Mouse (Mus musculus): ENCODE data around the gene Exoc6b. TPM values are rescaled to one million over a fixed set of nuclear protein-coding genes. Genes with fewer than 3 reads are reported as not detected.
A peak's percentile ranks its signal among the peaks of the same experiment; 100 is the strongest.

Gene Exoc6b
- polyA plus RNA-seq, 1 experiment from 2014 or later: 24.6 TPM

DNA sequence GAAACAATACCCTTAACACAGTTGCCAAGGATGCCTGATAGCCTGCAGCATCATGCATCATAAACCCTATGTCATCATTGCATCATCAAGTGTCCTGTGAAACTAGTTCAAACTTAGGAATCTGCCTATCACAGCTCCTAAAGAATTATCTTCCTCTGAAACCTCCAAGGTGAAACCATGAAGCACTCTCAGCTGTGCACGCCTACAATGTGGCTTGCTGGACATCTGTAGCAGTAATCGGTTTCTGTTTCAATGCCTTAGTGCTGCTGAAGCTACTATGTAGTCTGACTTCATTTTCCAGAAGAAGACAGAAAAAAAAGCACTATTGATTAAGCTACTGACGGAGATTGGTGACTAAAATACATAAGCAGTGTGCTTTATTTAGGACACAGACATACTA, 107.5 kb downstream of the Exoc6b start:
- Histone ChIP-seq H3K9me3 (replicated peaks) (no peaks in the 10 kb centered on the region), H3K4me3 (no peak overlapping the region), H3K36me3 (no peaks in the 10 kb centered on the region), H3K27ac (no peak overlapping the region), H3K27me3 (ENCODE audit: low read depth, poor library complexity, severe bottlenecking) (no peaks in the 10 kb centered on the region), H3K4me1 (peaks cover 11% of the 10 kb centered on the region; the same call in 1 of the 2 replicates)
- DNase-seq (ENCODE audit: low spot score): no peak
- WGBS: 90% methylated on average over 3 of the region's 3 CpGs

DNA sequence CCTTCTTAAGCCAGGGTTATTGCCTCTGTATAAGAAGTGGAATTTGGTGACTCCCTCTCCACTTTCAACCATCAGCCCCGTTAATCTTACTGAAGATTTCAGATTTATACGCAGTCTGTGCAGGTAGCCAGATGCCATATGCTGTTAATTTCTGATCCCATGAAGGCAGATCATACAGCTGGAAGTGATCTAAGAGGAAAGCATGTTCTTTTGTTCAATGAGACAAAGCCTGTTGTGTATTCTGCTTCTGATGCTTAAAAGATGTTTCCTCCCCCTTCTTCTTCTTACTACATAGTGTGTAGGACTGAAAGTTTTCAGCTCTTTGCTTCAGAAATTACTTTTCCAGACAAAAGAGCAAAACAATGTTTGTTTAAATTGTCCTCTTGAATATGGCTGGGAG, 109.8 kb downstream of the Exoc6b start:
- Histone ChIP-seq H3K9me3 (replicated peaks) (no peaks in the 10 kb centered on the region), H3K27ac (peak overlapping the region; percentile 31; the same call in 1 of the 2 replicates), H3K4me1 (peaks cover 11% of the 10 kb centered on the region; the same call in 1 of the 2 replicates), H3K27me3 (ENCODE audit: low read depth, poor library complexity, severe bottlenecking) (no peaks in the 10 kb centered on the region), H3K36me3 (no peaks in the 10 kb centered on the region), H3K4me3 (no peak overlapping the region)
- no peak for DNase-seq (ENCODE audit: low spot score)
- WGBS: 48% methylated on average over 2 of the region's 2 CpGs

GRCm38 (mm10) chr6:84951621-84952020, 117.7 kb downstream of the Exoc6b start:
- 64% methylated on average over 1 of the region's 1 CpGs for WGBS
- Histone ChIP-seq H3K36me3 (no peaks in the 10 kb centered on the region), H3K27me3 (ENCODE audit: low read depth, poor library complexity, severe bottlenecking) (no peaks in the 10 kb centered on the region), H3K9me3 (replicated peaks) (no peaks in the 10 kb centered on the region), H3K4me1 (no peaks in the 10 kb centered on the region), H3K27ac (no peak overlapping the region), H3K4me3 (no peak overlapping the region)
- no peak for DNase-seq (ENCODE audit: low spot score)

- 58% methylated on average over 3 of the region's 3 CpGs for WGBS
- no peak for DNase-seq (ENCODE audit: low spot score)
- Histone ChIP-seq H3K4me1 (no peaks in the 10 kb centered on the region), H3K4me3 (no peak overlapping the region), H3K27me3 (ENCODE audit: low read depth, poor library complexity, severe bottlenecking) (no peaks in the 10 kb centered on the region), H3K36me3 (no peaks in the 10 kb centered on the region), H3K9me3 (replicated peaks) (no peaks in the 10 kb centered on the region), H3K27ac (no peak overlapping the region)
These were observed 122.7 kb downstream of the Exoc6b start for GRCm38 (mm10) chr6:84946569-84946968.

DNA sequence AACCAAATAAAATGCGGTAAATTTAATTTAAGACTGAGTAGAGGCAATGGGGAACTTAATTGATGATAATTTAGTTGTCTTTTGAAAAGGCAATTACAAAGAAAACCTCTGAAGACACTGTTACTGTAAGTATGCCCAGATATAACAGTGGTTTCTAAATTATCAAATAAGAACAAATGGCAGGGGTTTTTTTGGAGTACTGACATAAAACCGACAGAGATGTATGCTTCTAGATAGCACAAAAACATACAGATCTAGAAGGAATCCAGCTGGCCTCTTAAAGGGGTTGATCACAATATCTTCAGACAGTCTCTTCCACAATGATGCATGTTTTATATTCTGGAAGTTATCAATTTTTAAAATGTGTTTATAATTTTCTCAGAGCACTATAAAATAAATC, 123.2 kb downstream of the Exoc6b start:
- WGBS: 91% methylated on average over 2 of the region's 2 CpGs
- DNase-seq (ENCODE audit: low spot score): no peak
- Histone ChIP-seq H3K4me1 (no peaks in the 10 kb centered on the region), H3K4me3 (no peak overlapping the region), H3K27ac (no peak overlapping the region), H3K9me3 (replicated peaks) (no peaks in the 10 kb centered on the region), H3K36me3 (no peaks in the 10 kb centered on the region), H3K27me3 (ENCODE audit: low read depth, poor library complexity, severe bottlenecking) (no peaks in the 10 kb centered on the region)

DNA sequence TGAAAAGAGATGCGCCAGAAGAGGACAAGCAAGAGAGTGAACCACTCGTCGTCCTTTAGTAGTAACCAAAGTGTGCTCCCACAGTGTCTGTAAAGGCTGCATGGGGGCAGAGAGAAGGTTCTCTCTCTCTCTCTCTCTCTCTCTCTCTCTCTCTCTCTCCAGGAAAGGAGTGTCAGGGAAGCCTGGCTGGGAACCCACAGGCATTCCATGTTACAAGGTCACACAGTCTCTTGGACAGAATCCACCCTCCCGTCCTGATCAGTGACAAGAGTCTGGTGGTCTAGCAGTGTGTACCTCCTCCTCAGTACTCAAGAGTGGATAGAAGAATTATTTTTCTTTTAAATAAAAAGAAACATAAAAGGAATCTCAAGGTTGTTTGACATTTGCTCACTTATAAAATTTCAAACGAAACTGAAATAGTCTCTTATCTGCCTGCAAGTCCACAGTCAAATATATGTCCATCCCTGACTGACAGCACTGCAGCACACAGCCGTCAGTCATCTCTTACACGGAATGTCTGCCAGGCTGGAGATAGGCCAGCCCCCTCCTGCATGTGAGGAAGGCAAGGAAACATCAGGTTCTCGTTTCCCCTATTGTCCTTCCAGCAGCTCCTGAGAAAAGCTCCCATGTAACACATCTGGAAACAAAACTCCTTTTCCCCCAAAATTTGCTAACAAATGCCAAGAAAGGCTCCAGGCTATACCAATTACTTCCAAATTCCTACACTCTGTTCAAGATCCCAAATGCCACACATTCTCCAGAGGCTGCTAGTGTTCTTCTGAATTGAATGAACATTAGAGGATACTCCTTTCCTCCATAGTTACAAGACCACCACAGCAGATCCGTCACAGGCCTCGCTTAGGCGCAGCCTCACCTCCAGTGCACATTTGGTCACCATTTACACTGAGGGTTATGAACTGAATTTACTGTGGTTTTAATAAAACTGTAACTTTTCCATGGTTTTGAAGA, 136.1 kb downstream of the Exoc6b start:
- DNase-seq (ENCODE audit: low spot score): no peak
- 68% methylated on average over 11 of the region's 11 CpGs for WGBS
- H3K9me3 ChIP-seq (replicated peaks): no peaks in the 10 kb centered on the region
- H3K27ac ChIP-seq: 0 out of 2 replicates have a peak overlapping the region, but pooled peaks have one; percentile 12
- H3K4me3 ChIP-seq: no peak overlapping the region
- H3K36me3 ChIP-seq: no peaks in the 10 kb centered on the region
- H3K4me1 ChIP-seq: peaks cover 30% of the 10 kb centered on the region
- no peaks in the 10 kb centered on the region for H3K27me3 ChIP-seq (ENCODE audit: low read depth, poor library complexity, severe bottlenecking)

GRCm38 (mm10) chr6:84931051-84931450, 138.3 kb downstream of the Exoc6b start:
- no peaks in the 10 kb centered on the region for H3K9me3 ChIP-seq (replicated peaks)
- no peak overlapping the region for H3K27ac ChIP-seq
- no peaks in the 10 kb centered on the region for H3K36me3 ChIP-seq
- peaks cover 30% of the 10 kb centered on the region for H3K4me1 ChIP-seq
- no peak for DNase-seq (ENCODE audit: low spot score)
- no peaks in the 10 kb centered on the region for H3K27me3 ChIP-seq (ENCODE audit: low read depth, poor library complexity, severe bottlenecking)
- 44% methylated on average over 1 of the region's 1 CpGs for WGBS
- no peak overlapping the region for H3K4me3 ChIP-seq

DNA sequence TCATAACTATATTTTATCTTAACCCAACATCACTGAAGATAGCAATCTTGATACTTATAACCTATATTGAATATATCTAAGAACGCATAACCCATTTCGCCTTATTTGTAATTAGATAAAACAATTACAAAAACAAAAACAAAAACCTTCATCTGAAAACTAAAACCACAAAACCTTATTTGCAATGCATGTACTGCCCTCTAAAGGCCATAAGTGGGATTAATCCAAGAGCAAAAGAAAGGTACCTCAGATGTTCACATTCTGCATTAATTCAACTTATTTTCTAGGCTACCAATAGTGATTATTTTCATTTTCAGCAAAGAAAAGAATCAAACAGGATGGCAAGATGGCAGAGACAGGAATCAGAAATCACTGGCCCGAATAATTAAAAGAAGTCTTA, 143.2 kb downstream of the Exoc6b start:
- H3K4me3 ChIP-seq: no peak overlapping the region
- H3K27me3 ChIP-seq (ENCODE audit: low read depth, poor library complexity, severe bottlenecking): no peaks in the 10 kb centered on the region
- H3K9me3 ChIP-seq (replicated peaks): no peaks in the 10 kb centered on the region
- 74% methylated on average over 3 of the region's 3 CpGs for WGBS
- H3K4me1 ChIP-seq: peaks cover 20% of the 10 kb centered on the region
- DNase-seq (ENCODE audit: low spot score): no peak
- H3K36me3 ChIP-seq: no peaks in the 10 kb centered on the region
- H3K27ac ChIP-seq: no peak overlapping the region

GRCm38 (mm10) chr6:84923760-84924221, 145.5 kb downstream of the Exoc6b start:
- peak; percentile 41 for DNase-seq (ENCODE audit: low spot score)
- peak overlapping the region; percentile 51; the same call in 1 of the 2 replicates for H3K27ac ChIP-seq
- 50% methylated on average over 12 of the region's 12 CpGs for WGBS
- H3K36me3 ChIP-seq: no peaks in the 10 kb centered on the region
- H3K4me3 ChIP-seq: no peak overlapping the region
- no peaks in the 10 kb centered on the region for H3K27me3 ChIP-seq (ENCODE audit: low read depth, poor library complexity, severe bottlenecking)
- H3K4me1 ChIP-seq: peaks cover 15% of the 10 kb centered on the region
- H3K9me3 ChIP-seq (replicated peaks): no peaks in the 10 kb centered on the region

DNA sequence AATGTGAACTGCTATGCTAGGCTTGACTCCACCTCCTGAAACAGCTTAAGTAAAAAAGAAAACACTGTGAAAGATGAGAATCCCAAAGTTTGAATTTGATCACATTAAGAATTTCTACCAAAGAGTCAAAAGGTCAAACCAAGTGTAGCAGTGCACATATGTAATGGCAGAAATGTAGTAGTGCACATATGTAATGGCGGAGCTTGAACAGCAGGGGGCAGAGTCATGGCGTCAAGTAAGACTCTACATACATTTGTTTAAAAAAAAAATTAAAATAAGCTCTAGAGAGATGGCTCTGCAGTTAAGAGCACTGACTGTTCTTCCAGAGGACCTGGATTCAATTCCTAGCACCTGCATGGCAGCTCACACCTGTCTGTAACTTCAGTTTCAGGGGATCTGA, 153.0 kb downstream of the Exoc6b start:
- DNase-seq (ENCODE audit: low spot score): peak; percentile 69
- Histone ChIP-seq H3K36me3 (no peaks in the 10 kb centered on the region), H3K4me1 (peaks cover 11% of the 10 kb centered on the region), H3K27ac (no peak overlapping the region), H3K9me3 (replicated peaks) (no peaks in the 10 kb centered on the region), H3K27me3 (ENCODE audit: low read depth, poor library complexity, severe bottlenecking) (no peaks in the 10 kb centered on the region), H3K4me3 (no peak overlapping the region)
- 28% methylated on average over 2 of the region's 2 CpGs for WGBS

DNA sequence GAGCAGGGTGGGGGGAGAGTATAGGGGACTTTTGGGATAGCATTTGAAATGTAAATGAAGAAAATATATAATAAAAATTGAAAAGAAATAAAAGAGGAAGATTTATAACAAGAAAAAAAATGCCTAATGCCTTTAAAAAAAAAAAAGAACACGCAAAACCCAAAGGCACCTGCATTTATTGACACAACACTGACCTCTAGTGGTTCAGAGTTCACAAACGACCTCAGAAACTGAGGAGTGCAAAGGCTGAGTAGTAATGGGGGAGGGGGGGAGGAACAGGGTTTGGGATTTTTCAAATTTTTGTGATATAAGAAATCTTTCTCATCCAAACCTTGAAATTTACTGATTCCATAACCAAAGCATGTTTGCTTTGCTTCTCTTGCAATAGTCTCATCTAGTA, 156.9 kb downstream of the Exoc6b start:
- DNase-seq (ENCODE audit: low spot score): no peak
- Histone ChIP-seq H3K4me1 (peaks cover 11% of the 10 kb centered on the region), H3K27me3 (ENCODE audit: low read depth, poor library complexity, severe bottlenecking) (no peaks in the 10 kb centered on the region), H3K4me3 (no peak overlapping the region), H3K27ac (no peak overlapping the region), H3K36me3 (no peaks in the 10 kb centered on the region), H3K9me3 (replicated peaks) (no peaks in the 10 kb centered on the region)
- 9% methylated on average over 2 of the region's 2 CpGs for WGBS

DNA sequence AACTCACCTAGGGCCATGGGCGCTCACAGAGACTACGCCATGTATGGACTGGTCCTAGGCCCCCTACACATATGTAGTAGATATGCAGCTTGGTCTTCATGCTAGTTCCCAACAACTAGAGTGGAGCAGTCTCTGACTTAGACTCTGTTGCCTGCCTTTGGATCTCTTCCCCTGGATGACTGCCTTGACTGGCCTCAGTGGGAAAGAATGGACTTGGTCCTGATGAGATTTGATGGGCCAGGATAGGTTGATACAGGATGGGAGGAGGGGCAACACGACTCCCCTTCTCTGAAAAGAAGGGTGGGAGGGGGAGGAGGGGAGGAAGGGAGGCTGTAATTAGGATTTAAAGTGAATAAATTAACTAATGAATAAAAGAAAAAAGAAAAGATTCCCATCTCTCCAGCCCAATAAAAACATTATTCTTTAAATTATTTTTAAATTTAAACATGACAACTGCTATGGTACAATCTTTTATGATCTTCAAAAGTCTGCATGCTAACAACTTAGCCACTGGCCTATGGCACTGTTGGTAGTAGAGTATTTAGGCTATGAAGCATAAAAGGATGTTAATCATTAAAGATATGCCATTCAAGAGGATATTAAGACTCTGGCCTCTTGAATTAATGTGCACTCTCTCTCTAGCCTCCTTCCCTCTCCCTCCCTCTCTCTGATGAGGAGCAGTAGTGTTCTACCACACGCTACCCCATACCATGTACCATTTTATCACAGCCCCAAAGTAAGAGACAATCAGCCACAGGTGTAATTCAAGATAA, 170.1 kb downstream of the Exoc6b start:
- Histone ChIP-seq H3K4me3 (no peak overlapping the region), H3K27ac (no peak overlapping the region), H3K9me3 (replicated peaks) (no peaks in the 10 kb centered on the region), H3K36me3 (no peaks in the 10 kb centered on the region), H3K27me3 (ENCODE audit: low read depth, poor library complexity, severe bottlenecking) (no peaks in the 10 kb centered on the region), H3K4me1 (no peaks in the 10 kb centered on the region)
- WGBS: 91% methylated on average over 4 of the region's 4 CpGs
- DNase-seq (ENCODE audit: low spot score): no peak

DNA sequence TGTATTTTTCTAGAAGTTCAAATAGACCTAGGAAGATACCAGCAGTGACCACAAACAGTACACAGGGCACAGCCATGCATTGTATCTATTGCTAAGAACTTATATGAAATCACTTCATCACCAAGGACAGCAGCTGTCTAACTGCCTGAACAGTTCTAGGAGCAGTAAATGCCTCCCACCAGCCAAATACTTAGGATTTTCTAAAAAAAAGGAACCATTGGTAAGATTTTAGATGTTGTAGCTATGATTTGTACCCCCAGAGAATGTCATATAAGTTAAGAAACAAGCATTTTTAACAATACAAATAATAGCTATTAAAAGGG, 175.6 kb downstream of the Exoc6b start:
- H3K27me3 ChIP-seq (ENCODE audit: low read depth, poor library complexity, severe bottlenecking): no peaks in the 10 kb centered on the region
- peaks cover 6% of the 10 kb centered on the region; the same call in 1 of the 2 replicates for H3K4me1 ChIP-seq
- no peak for DNase-seq (ENCODE audit: low spot score)
- H3K27ac ChIP-seq: no peak overlapping the region
- H3K9me3 ChIP-seq (replicated peaks): no peaks in the 10 kb centered on the region
- no peak overlapping the region for H3K4me3 ChIP-seq
- no peaks in the 10 kb centered on the region for H3K36me3 ChIP-seq

Measured in limb, embryonic 10.5 days (tissue).